Mouse (Mus musculus) heart, embryonic 12.5 days (tissue): ENCODE data around the gene 6430571L13Rik. TPM values are rescaled to one million over a fixed set of nuclear protein-coding genes. Genes with fewer than 3 reads are reported as not detected.
"Not testable (repeated sequence)": the region's sequence is repeated elsewhere in the genome, so short reads cannot be mapped to it uniquely, and the experiment has no call there.

Experiments
- ATAC-seq: fragments of 200-750 bp; cut with Nextera tagmentation; 2 replicates; pipeline ENCODE4 v1.8.0; 2017; ENCODE audit warnings: moderate TSS enrichment, moderate library complexity; ENCODE audit not compliant: insufficient number of reproducible peaks, low FRiP score
- H3K27ac ChIP-seq: fragments of 300-500 bp; sonication (generic); 2 replicates; pipeline ENCODE4 v1.5.1; 2016; ENCODE audit warnings: mild to moderate bottlenecking, moderate library complexity; ENCODE audit not compliant: poor library complexity, severe bottlenecking
- H3K27me3 ChIP-seq: fragments of 300-500 bp; sonication (generic); replicated peaks from 2 replicates; pipeline ENCODE4 v1.6.1; 2016; ENCODE audit warnings: mild to moderate bottlenecking, moderate library complexity
- H3K36me3 ChIP-seq: fragments of 300-500 bp; sonication (generic); 2 replicates; pipeline ENCODE4 v1.6.1; 2016; ENCODE audit warnings: mild to moderate bottlenecking, moderate library complexity
- H3K4me1 ChIP-seq: fragments of 300-500 bp; sonication (generic); replicated peaks from 2 replicates; pipeline ENCODE4 v1.6.1; 2016; ENCODE audit warnings: mild to moderate bottlenecking
- H3K4me2 ChIP-seq: fragments of 300-500 bp; sonication (generic); 2 replicates; pipeline ENCODE4 v1.6.1; 2016; ENCODE audit warnings: mild to moderate bottlenecking, moderate library complexity
- H3K4me3 ChIP-seq: fragments of 300-500 bp; sonication (generic); 2 replicates; pipeline ENCODE4 v1.5.1; 2016; ENCODE audit warnings: mild to moderate bottlenecking
- H3K9ac ChIP-seq: fragments of 300-500 bp; sonication (generic); 2 replicates; pipeline ENCODE4 v1.6.1; 2016; ENCODE audit warnings: mild to moderate bottlenecking, moderate library complexity
- H3K9me3 ChIP-seq: fragments of 300-500 bp; sonication (generic); replicated peaks from 2 replicates; pipeline ENCODE4 v1.6.1; 2016; ENCODE audit warnings: mild to moderate bottlenecking, moderate library complexity
- WGBS: fragments of 180-500 bp; shearing (Covaris S2); methylation state at CpG from one replicate; pipeline ENCODE4 v1.1.7; 2016; 5-methylcytosine and 5-hydroxymethylcytosine counted together
- polyA plus RNA-seq: library from polyadenylated mRNA; unstranded; fragments of >200 nt; fragmentation: Nextera tagmentation; extraction: Ambion mirVana; gene quantifications from 2 replicates; pipeline ENCODE4 v1.2.1, GENCODE M21; 2016

The 6430571L13Rik gene
- polyA plus RNA-seq, 1 experiment from 2014 or later, result 1.1 TPM

DNA sequence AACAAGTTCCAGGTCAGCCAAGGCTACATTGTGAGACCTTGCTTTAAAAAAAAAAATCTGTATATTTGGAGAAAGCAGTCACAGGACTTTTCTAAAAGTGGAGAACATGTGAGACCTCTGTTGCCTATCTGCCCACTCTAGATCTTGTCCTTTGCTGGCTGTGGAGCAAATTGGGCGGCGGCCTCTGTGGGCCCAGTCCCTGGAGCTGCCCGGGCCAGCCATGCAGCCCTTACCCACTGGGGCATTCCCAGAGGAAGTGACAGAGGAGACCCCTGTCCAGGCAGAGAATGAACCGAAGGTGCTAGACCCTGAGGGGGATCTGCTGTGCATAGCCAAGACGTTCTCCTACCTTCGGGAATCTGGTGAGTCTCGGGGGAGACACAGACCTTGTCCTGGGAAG lies 40.6 kb upstream of the 6430571L13Rik start:
- Histone ChIP-seq H3K27ac (no peak overlapping the region), H3K4me1 (peaks cover 57% of the 10 kb centered on the region), H3K4me2 (no peak overlapping the region), H3K9ac (no peak overlapping the region), H3K36me3 (peaks cover 24% of the 10 kb centered on the region), H3K9me3 (no peaks in the 10 kb centered on the region), H3K4me3 (no peak overlapping the region), H3K27me3 (no peaks in the 10 kb centered on the region)
- no peak for ATAC-seq
- WGBS, result 83% methylated on average over 7 of the region's 7 CpGs

DNA sequence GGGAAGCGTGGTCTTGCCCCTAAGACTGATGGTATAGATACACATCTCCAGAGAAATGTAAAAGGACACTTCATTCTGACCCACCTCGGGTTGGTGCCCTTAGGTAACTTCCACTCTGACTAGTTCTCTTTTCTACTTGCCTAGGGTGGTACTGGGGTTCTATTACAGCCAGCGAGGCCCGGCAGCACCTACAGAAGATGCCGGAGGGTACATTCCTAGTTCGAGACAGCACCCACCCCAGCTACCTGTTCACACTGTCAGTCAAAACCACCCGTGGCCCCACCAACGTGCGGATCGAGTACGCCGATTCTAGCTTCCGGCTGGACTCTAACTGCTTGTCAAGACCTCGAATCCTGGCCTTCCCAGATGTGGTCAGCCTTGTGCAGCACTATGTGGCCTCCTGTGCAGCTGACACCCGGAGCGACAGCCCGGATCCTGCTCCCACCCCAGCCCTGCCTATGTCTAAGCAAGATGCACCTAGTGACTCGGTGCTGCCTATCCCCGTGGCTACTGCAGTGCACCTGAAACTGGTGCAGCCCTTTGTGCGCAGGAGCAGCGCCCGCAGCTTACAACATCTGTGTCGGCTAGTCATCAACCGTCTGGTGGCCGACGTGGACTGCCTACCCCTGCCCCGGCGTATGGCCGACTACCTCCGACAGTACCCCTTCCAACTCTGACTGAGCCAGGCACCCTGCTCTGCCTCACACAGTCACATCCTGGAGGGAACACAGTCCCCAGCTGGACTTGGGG lies 40.0 kb upstream of the 6430571L13Rik start:
- Histone ChIP-seq H3K9ac (no peak overlapping the region), H3K4me2 (no peak overlapping the region), H3K4me3 (no peak overlapping the region), H3K27me3 (no peaks in the 10 kb centered on the region), H3K36me3 (peaks cover 24% of the 10 kb centered on the region), H3K9me3 (no peaks in the 10 kb centered on the region), H3K27ac (no peak overlapping the region), H3K4me1 (peaks cover 58% of the 10 kb centered on the region)
- no peak for ATAC-seq
- WGBS, result 89% methylated on average over 30 of the region's 30 CpGs

DNA sequence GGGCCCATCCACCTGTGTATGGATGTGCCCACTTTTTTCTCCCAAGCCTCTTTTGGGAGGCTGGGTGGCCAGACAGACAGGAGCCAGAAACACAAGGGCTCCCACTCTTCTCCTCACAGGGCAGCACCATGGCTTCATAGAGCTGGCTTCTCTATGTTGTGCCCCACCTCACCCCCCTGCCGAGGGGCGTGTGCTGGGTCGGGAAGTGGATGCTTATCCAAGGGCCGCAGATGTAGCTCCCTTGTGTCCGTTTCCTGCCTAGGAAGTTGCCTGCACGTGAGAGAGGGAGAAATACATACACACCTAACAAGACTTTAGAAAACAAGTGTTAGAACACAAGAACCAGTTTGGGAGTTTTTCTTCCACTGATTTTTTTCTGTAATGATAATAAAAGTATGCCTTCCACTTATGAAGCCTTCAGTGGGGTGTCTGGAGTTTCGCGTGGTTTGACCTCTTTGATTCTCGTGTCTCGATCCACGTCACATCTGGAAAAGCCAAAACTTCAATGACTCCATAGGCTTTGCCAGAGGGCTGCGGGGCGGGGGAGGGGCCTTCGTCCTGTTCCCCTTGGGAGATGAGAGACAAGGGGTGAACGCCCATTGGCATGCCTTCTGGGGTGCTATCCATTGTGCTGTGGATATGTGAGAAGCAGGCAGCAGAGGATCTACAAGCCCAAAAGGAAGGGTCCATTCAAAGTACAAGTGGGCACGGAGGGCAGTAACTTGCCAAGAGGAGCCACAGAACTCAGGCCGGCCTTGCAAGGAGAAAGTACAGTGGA lies 38.7 kb upstream of the 6430571L13Rik start:
- peak overlapping the region; percentile 52 for H3K27ac ChIP-seq
- 62% methylated on average over 17 of the region's 17 CpGs for WGBS
- no peak for ATAC-seq

DNA sequence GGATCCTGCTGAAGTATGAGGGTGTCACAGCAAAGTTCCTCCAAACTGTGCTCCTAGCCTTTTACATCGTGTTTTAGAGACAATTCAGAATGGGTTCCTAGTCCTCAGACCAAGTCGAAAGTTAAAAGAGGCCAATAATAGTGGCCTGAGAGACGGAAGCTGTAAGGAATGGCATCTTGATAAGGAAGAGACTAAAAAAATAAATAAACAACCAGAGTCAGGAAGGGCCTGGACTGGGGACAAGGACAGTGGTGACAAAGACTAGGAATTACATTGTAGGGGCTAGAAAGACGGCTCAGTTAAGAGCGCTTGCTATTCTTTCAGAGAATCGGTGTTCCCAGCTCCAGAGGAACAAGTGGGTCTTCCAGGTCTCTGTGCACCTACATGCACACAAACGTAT lies 37.8 kb upstream of the 6430571L13Rik start:
- no peak for ATAC-seq
- H3K27ac ChIP-seq, result peak overlapping the region; percentile 52
- peaks cover 24% of the 10 kb centered on the region for H3K36me3 ChIP-seq
- no peaks in the 10 kb centered on the region for H3K27me3 ChIP-seq
- peak overlapping the region; percentile 25; the same call in 1 of the 2 replicates for H3K9ac ChIP-seq
- no peaks in the 10 kb centered on the region for H3K9me3 ChIP-seq
- WGBS, result 41% methylated on average over 7 of the region's 7 CpGs
- H3K4me2 ChIP-seq, result no peak overlapping the region
- H3K4me3 ChIP-seq, result no peak overlapping the region
- H3K4me1 ChIP-seq, result peaks cover 70% of the 10 kb centered on the region

More for the DNA sequence above, 38.7 kb upstream of the 6430571L13Rik start:
- H3K4me3 ChIP-seq, result no peak overlapping the region
- no peaks in the 10 kb centered on the region for H3K27me3 ChIP-seq
- peaks cover 65% of the 10 kb centered on the region for H3K4me1 ChIP-seq
- no peak overlapping the region for H3K4me2 ChIP-seq
- no peak overlapping the region for H3K9ac ChIP-seq
- H3K36me3 ChIP-seq, result peaks cover 24% of the 10 kb centered on the region
- H3K9me3 ChIP-seq, result no peaks in the 10 kb centered on the region

DNA sequence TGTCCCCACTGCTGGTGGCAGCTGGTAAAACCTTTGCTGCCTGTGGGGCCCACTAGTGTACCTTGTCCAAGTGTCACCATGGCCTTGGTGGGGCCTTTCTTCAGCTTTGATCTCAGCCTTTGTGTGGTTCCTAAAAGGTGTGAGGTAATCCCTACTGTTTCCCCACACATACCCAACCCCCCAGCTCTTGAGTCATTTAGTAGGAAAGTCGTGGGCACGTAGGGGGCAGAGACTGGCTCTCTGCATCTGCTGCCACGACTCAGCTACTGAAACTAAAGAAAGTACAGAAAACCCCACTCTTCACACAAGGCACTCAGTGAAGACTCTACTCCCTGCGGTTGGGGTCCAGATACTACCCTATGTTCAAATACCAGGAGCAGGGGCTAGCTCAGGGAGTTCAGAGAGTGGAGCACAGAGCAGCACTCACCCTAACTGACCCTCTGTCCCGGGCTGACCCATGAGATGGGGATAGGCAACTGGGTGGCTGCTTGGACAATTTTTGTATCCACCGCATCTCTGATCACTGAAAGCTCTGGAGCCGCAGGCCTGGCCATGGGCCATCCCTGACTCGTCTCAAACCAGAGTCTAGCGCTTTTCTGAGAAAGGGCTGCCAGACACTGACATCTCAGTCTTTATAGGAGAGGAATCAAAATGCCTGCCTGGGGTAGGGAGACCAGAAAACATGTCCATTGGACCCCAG lies 37.1 kb upstream of the 6430571L13Rik start:
- Histone ChIP-seq H3K4me3 (no peak overlapping the region), H3K36me3 (peaks cover 24% of the 10 kb centered on the region), H3K9me3 (no peaks in the 10 kb centered on the region), H3K4me2 (no peak overlapping the region), H3K27me3 (no peaks in the 10 kb centered on the region), H3K4me1 (peaks cover 70% of the 10 kb centered on the region), H3K27ac (no peak overlapping the region), H3K9ac (peak overlapping the region; percentile 25; the same call in 1 of the 2 replicates)
- ATAC-seq, result no peak
- 65% methylated on average over 9 of the region's 9 CpGs for WGBS

DNA sequence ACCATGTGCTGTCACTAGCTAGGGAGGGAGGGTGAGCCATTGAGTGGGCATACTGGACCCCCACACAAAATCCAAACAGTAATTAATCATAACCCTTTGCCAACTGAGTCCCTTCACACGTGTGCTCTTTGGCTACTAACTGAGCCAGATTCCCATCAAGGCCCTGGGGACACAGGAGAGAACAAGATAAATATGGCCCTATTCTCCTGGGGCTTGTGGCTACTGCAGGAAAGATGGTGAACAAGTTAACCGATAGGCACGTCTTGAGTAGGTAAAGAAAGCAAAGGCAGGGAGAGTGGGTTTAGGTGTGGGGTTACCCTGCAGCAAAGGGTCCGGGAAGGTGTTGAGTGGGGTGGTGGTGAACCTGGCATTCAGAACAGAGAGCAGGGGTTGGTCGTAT lies 36.5 kb upstream of the 6430571L13Rik start:
- H3K27me3 ChIP-seq, result no peaks in the 10 kb centered on the region
- 79% methylated on average over 5 of the region's 5 CpGs for WGBS
- no peak overlapping the region for H3K9ac ChIP-seq
- H3K27ac ChIP-seq, result no peak overlapping the region
- peaks cover 69% of the 10 kb centered on the region for H3K4me1 ChIP-seq
- H3K4me3 ChIP-seq, result no peak overlapping the region
- H3K36me3 ChIP-seq, result peaks cover 24% of the 10 kb centered on the region
- ATAC-seq, result no peak
- no peaks in the 10 kb centered on the region for H3K9me3 ChIP-seq
- H3K4me2 ChIP-seq, result no peak overlapping the region

DNA sequence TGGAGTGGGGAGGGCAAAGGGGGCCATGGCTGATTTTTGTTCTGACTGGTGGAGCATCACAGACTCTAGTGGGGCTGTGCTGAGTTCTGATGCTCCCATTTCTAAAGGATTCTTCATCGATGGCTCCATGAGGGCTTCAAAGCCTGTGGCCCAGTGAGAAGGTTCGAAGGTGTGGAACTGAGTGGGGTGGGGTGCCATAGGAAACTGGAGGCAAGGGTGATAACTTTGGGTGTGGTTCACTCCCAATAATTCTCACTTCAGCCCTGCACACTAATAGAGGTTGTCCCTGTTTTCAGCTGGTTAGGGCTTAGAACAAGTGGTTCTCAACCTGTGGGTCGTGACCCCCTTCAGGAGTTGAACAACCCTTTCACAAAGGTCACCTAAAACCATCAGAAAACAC lies 36.0 kb upstream of the 6430571L13Rik start:
- no peak for ATAC-seq
- Histone ChIP-seq H3K27me3 (no peaks in the 10 kb centered on the region), H3K9me3 (no peaks in the 10 kb centered on the region), H3K36me3 (peaks cover 24% of the 10 kb centered on the region), H3K9ac (no peak overlapping the region), H3K27ac (no peak overlapping the region), H3K4me2 (no peak overlapping the region), H3K4me3 (no peak overlapping the region), H3K4me1 (peaks cover 65% of the 10 kb centered on the region)
- 83% methylated on average over 3 of the region's 3 CpGs for WGBS

DNA sequence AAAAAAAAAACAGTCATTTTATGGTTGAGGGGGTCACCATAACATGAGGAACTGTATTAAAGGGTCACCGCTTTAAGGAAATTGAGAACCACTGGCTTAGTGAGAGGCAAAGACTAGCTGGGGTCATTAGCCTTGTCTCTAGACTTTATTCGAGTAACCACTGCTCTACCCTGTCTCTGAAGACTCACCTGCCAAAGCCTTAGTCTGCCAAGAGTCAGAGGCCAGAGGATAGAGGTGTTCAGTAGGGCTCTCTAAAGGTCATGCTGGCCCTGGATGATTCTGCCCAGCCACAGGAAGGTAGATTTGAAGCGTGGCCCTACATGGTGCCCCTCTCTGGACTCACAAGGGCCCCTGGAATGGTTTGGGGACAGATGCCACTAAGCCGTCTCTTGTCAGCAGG lies 35.4 kb upstream of the 6430571L13Rik start:
- no peak overlapping the region for H3K4me3 ChIP-seq
- H3K4me2 ChIP-seq, result no peak overlapping the region
- H3K27ac ChIP-seq, result no peak overlapping the region
- 75% methylated on average over 4 of the region's 4 CpGs for WGBS
- H3K4me1 ChIP-seq, result peaks cover 65% of the 10 kb centered on the region
- H3K9ac ChIP-seq, result no peak overlapping the region
- peaks cover 21% of the 10 kb centered on the region for H3K36me3 ChIP-seq
- H3K27me3 ChIP-seq, result no peaks in the 10 kb centered on the region
- no peaks in the 10 kb centered on the region for H3K9me3 ChIP-seq
- no peak for ATAC-seq

DNA sequence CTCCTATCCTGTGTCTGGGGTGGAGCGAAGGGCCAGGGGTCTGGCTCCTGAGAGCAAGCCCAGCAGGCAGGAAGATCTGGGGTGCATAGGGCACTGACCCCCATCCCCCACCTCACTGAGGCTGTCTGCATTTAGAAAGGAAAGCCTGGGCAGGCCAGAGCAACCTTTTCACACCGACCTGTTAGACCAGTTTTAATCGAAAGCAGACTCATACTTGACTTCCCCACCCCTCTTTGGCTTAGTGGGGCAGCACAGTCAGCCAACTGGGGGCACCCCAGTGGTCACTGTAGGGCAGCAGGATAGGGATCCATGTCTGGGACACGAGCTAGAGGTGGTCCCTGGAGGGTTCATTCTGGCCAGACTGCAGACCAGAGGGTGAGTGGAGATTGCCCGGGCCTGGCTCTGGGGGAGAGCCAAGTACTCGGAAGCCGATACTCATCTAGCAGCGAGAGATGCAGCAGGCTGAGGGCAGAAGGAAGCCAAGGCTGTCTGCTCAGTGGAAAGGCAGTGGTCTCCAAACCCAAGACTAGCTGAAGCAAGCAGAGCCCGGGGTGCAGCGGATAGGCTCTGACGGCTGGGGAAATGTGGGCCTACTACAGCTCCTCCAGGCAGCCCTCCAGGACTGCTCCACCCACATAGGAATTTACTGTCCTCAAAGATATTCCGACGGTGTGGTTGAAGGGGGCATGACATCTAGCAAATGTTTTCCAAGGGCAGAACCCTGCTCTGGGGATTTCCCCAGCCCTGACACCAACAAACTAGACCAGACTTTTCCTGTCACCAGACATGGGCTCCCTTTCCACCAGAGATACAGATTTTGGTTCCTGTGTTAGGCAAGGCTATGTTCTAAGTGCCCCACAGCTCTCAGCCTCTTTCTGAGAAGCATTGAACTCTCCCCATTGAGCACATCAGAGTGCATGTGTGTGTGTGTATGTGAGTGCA lies 34.5 kb upstream of the 6430571L13Rik start:
- no peak overlapping the region for H3K4me3 ChIP-seq
- no peak for ATAC-seq
- WGBS, result 53% methylated on average over 13 of the region's 13 CpGs
- H3K4me2 ChIP-seq, result no peak overlapping the region
- no peaks in the 10 kb centered on the region for H3K9me3 ChIP-seq
- peaks cover 13% of the 10 kb centered on the region for H3K36me3 ChIP-seq
- peaks cover 63% of the 10 kb centered on the region for H3K4me1 ChIP-seq
- no peak overlapping the region for H3K27ac ChIP-seq
- H3K27me3 ChIP-seq, result no peaks in the 10 kb centered on the region
- H3K9ac ChIP-seq, result 0 out of 2 replicates have a peak overlapping the region, but pooled peaks have one; percentile 9

DNA sequence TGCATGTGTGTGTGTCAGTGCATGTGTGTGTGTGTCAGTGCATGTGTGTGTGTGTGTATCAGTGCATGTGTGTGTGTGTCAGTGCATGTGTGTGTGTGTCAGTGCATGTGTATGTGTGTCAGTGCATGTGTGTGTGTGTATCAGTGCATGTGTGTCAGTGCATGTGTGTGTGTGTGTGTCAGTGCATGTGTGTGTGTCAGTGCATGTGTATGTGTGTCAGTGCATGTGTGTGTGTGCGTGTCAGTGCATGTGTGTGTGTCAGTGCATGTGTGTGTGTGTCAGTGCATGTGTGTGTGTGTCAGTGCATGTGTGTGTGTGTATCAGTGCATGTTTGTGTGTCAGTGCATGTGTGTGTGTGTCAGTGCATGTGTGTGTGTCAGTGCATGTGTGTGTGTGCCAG lies 33.7 kb upstream of the 6430571L13Rik start:
- not testable (repeated sequence) for H3K9ac ChIP-seq, H3K4me3 ChIP-seq, ATAC-seq, H3K27ac ChIP-seq, H3K9me3 ChIP-seq, H3K4me2 ChIP-seq, H3K27me3 ChIP-seq, H3K36me3 ChIP-seq
- WGBS, result 86% methylated on average over 1 of the region's 1 CpGs
- H3K4me1 ChIP-seq, result peaks cover 55% of the 10 kb centered on the region
